Mouse (Mus musculus) neural tube, embryonic 14.5 days (tissue): ENCODE data around the gene Sdhaf2. TPM values are rescaled to one million over a fixed set of nuclear protein-coding genes. Genes with fewer than 3 reads are reported as not detected.

Source experiments
- ATAC-seq: fragments of 200-750 bp; cut with Nextera tagmentation; 2 replicates; pipeline ENCODE4 v1.8.0; 2017; ENCODE audit warnings: low read depth, mild to moderate bottlenecking, moderate TSS enrichment, moderate library complexity
- H3K27ac ChIP-seq: fragments of 300-500 bp; sonication (generic); 2 replicates; pipeline ENCODE4 v1.5.1; 2014; ENCODE audit warnings: low read depth, mild to moderate bottlenecking, control low read depth, low read length, moderate library complexity, mixed read lengths
- H3K27me3 ChIP-seq: fragments of 300-500 bp; sonication (generic); 2 replicates; pipeline ENCODE4 v1.6.1; 2014; ENCODE audit warnings: low read length; ENCODE audit not compliant: control insufficient read depth, insufficient read depth
- H3K36me3 ChIP-seq: fragments of 300-500 bp; sonication (generic); 2 replicates; pipeline ENCODE4 v1.6.1; 2014; ENCODE audit warnings: low read length, mixed read lengths; ENCODE audit not compliant: control insufficient read depth, insufficient read depth
- H3K4me1 ChIP-seq: fragments of 300-500 bp; sonication (generic); 2 replicates; pipeline ENCODE4 v1.6.1; 2014; ENCODE audit warnings: low read length; ENCODE audit not compliant: control insufficient read depth, insufficient read depth
- H3K4me2 ChIP-seq: fragments of 300-500 bp; sonication (generic); 2 replicates; pipeline ENCODE4 v1.6.1; 2014; ENCODE audit warnings: mild to moderate bottlenecking, low read depth, low read length, control low read depth
- H3K4me3 ChIP-seq: fragments of 300-500 bp; sonication (generic); 2 replicates; pipeline ENCODE4 v1.5.1; 2014; ENCODE audit warnings: low read depth, low read length, control low read depth, mixed read lengths
- H3K9ac ChIP-seq: fragments of 300-500 bp; sonication (generic); replicated peaks from 2 replicates; pipeline ENCODE4 v1.6.1; 2014; ENCODE audit warnings: low read depth, mild to moderate bottlenecking, control low read depth, low read length, mixed read lengths
- H3K9me3 ChIP-seq: fragments of 300-500 bp; sonication (generic); 2 replicates; pipeline ENCODE4 v1.6.1; 2016; ENCODE audit warnings: low read length; ENCODE audit not compliant: control insufficient read depth
- WGBS: fragments of 180-500 bp; shearing (Covaris S2); extraction: QIAGEN DNeasy Blood & Tissue Kit; methylation state at CpG from one replicate; pipeline ENCODE4 v1.1.7; 2014; 5-methylcytosine and 5-hydroxymethylcytosine counted together
- polyA plus RNA-seq: library from polyadenylated mRNA; unstranded; fragments of >200 nt; fragmentation: Nextera tagmentation; extraction: Ambion mirVana; gene quantifications from 2 replicates; pipeline ENCODE4 v1.2.1, GENCODE M21; 2014

Sdhaf2 gene
- polyA plus RNA-seq, 1 experiment from 2014 or later, result 73.3 TPM

DNA sequence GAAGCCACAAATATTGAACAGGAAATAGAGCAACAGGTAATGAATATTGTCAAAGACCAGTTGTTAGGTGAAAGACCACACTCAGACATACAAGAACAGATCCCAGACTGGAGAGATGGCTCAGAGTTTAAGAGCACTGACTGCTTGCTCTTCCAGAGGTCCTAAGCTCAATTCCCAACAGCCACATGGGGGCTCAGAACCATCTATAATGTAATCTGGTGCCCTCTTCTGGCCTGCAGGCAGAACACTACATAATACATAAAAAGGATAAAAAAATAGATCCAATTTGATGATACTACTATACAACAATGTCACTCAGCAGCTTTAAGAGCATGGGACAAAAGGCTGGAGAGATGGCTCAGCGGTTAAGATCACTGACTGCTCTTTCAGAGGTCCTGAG, 5.6 kb downstream of the Sdhaf2 start:
- Histone ChIP-seq H3K4me3 (no peak overlapping the region), H3K9ac (no peak overlapping the region), H3K27me3 (no peaks in the 10 kb centered on the region), H3K36me3 (peaks cover 15% of the 10 kb centered on the region), H3K9me3 (no peaks in the 10 kb centered on the region), H3K4me2 (no peak overlapping the region), H3K27ac (no peak overlapping the region), H3K4me1 (0 out of 2 replicates have a peak, but pooled peaks cover 3% of the 10 kb centered on the region)
- WGBS, result 51% methylated on average over 1 of the region's 1 CpGs
- ATAC-seq, result no peak

DNA sequence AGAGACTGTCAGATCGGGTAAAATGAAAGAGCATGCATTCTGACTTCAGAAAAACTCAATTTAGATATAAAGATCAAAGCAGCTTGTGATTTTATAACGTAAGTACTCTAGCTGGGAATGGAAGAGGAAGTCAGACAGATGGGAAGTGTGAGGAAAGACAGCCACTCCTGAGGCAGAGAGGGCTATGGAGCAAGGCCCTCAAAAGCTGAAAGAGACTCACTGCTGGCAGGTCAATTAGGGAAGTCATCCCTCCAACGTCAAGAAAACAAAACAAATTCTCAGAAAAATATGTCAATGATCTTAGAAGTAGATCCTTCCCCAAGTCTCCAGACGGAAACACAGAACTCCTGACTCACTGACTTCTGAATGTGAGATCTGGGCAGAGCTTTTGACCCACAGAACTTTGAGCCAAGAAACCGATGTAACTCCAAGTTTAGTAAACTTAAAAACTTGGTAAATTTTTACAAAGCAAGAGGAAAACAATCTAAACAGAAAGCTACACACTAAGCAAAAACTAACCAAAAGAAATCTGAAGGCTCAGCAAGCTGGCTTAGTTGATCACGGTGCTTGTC, 15.1 kb downstream of the Sdhaf2 start:
- Histone ChIP-seq H3K9me3 (no peaks in the 10 kb centered on the region), H3K27ac (no peak overlapping the region), H3K27me3 (no peaks in the 10 kb centered on the region), H3K4me2 (no peak overlapping the region), H3K4me1 (no peaks in the 10 kb centered on the region), H3K36me3 (peaks cover 10% of the 10 kb centered on the region), H3K4me3 (no peak overlapping the region), H3K9ac (no peak overlapping the region)
- 84% methylated on average over 6 of the region's 6 CpGs for WGBS
- ATAC-seq, result no peak

DNA sequence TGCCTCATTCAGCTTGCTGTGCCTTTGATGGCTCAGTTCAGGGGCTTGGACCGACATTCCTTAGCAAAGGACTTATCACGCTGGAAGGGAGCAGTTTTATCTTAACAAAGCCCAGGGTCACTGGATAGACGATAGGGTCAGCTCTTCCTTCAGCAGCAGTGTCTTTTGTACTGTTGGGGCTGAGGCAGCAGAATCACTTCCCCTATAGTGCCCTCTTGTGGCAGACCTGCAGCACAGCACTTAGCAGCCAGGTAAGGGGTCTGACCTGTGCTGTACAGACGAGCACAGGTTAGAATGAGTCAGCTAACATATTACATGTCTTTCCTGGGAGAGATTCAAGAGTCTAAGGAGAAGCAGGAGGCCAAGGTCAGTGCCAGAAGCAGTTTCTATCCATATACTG, 23.4 kb downstream of the Sdhaf2 start:
- Histone ChIP-seq H3K4me2 (no peak overlapping the region), H3K9me3 (no peaks in the 10 kb centered on the region), H3K27ac (no peak overlapping the region), H3K4me3 (no peak overlapping the region), H3K4me1 (no peaks in the 10 kb centered on the region), H3K9ac (no peak overlapping the region), H3K36me3 (peaks cover 20% of the 10 kb centered on the region), H3K27me3 (no peaks in the 10 kb centered on the region)
- peak; percentile 87 for ATAC-seq
- 7% methylated on average over 4 of the region's 4 CpGs for WGBS

DNA sequence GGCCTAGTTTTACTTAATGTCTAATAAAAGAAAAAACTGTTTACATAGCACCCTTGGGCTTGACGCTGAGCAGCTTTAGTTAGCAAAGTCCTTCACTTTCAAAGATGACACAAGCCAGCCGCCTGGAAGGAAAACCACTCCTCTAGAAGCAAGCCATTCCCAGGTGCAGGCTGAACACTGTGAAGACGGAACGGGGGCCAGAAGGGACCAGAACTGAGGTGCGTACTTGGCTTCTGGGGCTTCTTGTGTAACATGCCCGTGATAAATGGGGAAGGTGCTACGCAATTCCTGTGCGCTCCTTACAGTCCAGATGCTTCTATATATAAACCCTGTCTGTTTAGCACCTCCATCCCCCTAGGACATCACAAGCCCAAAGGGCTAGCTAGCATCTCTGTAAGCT, 25.4 kb downstream of the Sdhaf2 start:
- no peaks in the 10 kb centered on the region for H3K9me3 ChIP-seq
- no peaks in the 10 kb centered on the region for H3K4me1 ChIP-seq
- H3K27me3 ChIP-seq, result no peaks in the 10 kb centered on the region
- WGBS, result 91% methylated on average over 8 of the region's 8 CpGs
- no peak overlapping the region for H3K27ac ChIP-seq
- H3K4me2 ChIP-seq, result no peak overlapping the region
- H3K36me3 ChIP-seq, result peaks cover 20% of the 10 kb centered on the region
- no peak overlapping the region for H3K4me3 ChIP-seq
- no peak for ATAC-seq
- no peak overlapping the region for H3K9ac ChIP-seq

DNA sequence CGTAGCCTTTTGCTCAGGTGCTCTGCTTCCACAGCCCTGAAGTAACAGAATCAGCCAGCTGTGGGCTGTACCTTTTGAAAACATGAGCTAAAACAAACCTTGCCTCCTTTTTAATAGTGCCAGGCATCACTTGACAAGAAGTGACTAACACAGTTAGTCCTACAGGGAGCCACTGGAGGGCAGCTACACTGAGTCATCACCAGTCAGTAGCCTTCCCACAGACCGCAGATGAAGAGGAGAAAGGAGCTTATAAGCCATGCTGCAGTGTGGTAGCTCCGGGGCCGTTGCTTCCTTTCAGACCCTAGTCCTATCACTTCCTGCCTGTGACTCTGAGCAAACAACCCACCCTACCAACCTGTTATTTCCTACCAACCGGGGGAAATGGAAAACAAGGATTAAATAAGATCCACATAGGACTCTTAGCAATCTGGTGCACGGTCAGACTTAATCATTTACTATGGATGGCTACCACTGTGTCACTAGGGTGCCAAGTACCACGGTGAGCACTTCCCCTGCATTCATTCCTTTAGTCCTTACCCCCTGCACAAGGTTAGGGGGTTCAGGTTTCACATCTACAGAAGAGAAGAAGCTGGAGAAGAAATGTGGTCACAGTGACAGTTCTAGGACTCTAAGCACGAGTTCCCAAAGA, 28.3 kb downstream of the Sdhaf2 start:
- Histone ChIP-seq H3K4me2 (no peak overlapping the region), H3K27ac (no peak overlapping the region), H3K36me3 (peaks cover 12% of the 10 kb centered on the region), H3K4me1 (no peaks in the 10 kb centered on the region), H3K9me3 (no peaks in the 10 kb centered on the region), H3K27me3 (no peaks in the 10 kb centered on the region), H3K9ac (no peak overlapping the region), H3K4me3 (no peak overlapping the region)
- WGBS, result 56% methylated on average over 8 of the region's 8 CpGs
- ATAC-seq, result no peak

DNA sequence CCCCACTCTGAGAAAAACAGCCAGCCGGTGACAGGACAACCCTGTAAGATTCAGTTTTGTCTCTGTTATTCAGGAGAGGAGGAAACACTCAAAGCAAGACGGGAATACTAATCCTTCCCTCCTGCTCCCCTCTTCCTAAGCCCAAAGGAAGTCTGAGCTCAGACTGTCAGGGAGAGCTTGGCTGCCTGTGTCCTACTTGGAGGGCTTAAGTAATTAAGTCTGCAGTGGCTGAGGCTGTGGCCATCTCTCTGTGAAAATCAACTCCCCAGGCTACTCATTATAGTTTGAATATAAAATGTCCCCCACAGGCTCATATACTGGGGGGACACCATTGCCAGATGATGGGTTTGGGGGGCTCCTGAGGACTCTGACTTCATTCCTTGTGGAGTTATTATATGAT, 29.0 kb downstream of the Sdhaf2 start:
- H3K4me2 ChIP-seq, result no peak overlapping the region

DNA sequence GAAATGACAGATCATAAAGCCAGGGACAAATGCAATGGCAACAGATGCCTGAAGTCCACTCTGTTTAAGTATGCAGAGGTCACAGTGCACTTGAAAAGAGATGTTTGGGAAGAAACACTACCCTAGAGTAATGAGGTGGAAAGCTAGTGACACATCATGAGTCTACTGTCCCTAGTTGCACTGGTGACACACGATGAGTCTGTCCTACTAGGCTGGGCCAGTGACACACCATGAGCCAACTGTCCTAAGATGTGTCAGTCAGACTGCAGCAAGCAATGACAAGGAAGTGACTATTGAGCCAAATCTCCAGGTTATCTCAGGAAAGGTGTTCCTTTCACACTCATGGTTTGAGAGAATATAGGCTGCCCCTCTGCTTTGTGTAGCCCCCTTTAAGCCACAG, 30.3 kb downstream of the Sdhaf2 start:
- WGBS, result 81% methylated on average over 1 of the region's 1 CpGs
- Histone ChIP-seq H3K9ac (no peak overlapping the region), H3K27me3 (no peaks in the 10 kb centered on the region), H3K36me3 (peaks cover 5% of the 10 kb centered on the region; the same call in 1 of the 2 replicates), H3K4me3 (no peak overlapping the region), H3K27ac (no peak overlapping the region), H3K4me2 (no peak overlapping the region), H3K4me1 (no peaks in the 10 kb centered on the region), H3K9me3 (no peaks in the 10 kb centered on the region)
- ATAC-seq, result no peak

More for the DNA sequence above, 29.0 kb downstream of the Sdhaf2 start:
- Histone ChIP-seq H3K36me3 (peaks cover 9% of the 10 kb centered on the region), H3K27me3 (no peaks in the 10 kb centered on the region), H3K27ac (no peak overlapping the region), H3K9me3 (no peaks in the 10 kb centered on the region), H3K4me3 (no peak overlapping the region), H3K4me1 (no peaks in the 10 kb centered on the region), H3K9ac (no peak overlapping the region)
- ATAC-seq, result no peak
- 62% methylated on average over 2 of the region's 2 CpGs for WGBS

DNA sequence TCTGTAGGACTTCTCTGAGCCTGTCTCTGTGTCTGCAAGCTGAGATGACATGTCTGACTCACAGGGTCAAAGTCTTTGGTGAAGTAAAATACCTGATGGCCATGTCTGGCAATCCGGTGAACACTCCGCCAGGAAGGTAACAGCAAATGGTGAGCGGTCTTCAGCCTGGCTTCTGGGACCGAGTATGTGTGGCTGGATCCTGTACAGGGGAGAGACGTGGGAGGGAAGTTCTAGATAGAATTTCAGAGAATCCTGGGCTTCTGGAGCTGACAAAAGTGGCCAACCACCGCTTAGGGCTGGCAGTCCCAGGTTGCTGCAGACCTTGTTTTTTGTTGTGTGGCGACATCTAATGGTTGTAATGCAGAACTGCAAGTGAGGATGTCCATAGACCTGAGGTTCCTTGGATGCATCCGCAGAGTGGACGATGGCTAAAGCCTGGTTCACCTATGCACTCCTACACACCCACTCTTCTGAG, 39.6 kb downstream of the Sdhaf2 start:
- WGBS, result 25% methylated on average over 9 of the region's 9 CpGs
- H3K4me1 ChIP-seq, result no peaks in the 10 kb centered on the region
- H3K27ac ChIP-seq, result no peak overlapping the region
- H3K36me3 ChIP-seq, result no peaks in the 10 kb centered on the region
- H3K27me3 ChIP-seq, result no peaks in the 10 kb centered on the region
- ATAC-seq, result peak; percentile 90
- H3K9me3 ChIP-seq, result no peaks in the 10 kb centered on the region
- no peak overlapping the region for H3K9ac ChIP-seq
- H3K4me3 ChIP-seq, result no peak overlapping the region
- no peak overlapping the region for H3K4me2 ChIP-seq

DNA sequence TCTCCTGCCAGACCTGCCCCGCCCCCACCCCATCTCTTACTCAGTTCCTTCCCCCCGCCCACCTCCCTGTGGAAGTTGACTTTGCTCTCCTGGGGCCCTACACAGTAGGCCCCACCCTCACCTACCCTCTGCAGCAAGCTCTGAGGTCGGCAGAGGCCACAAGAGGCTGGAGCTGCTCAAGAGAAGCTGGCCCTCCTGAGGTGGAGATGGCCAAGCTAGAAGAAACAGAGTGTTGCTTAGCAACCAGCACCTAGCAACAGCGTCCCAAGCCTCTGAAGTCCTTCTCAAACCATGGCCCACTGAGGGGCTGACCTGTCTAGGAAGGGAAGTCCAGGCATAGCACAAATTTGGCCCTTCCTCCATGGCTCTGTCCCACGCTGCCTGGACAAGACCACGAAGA, 43.2 kb downstream of the Sdhaf2 start, which contains the start of gene Ppp1r32:
Gene Ppp1r32, minus strand, starts transcription at position 226 of the 400 bp plus-strand sequence.
- Histone ChIP-seq H3K4me3 (no peak within 1 kb of the TSS), H3K36me3 (no peaks in the 10 kb centered on the region)
- no peak for ATAC-seq

More for the DNA sequence above, 43.2 kb downstream of the Sdhaf2 start, which contains the start of gene Ppp1r32:
- Histone ChIP-seq H3K9ac (no peak within 1 kb of the TSS), H3K9me3 (no peaks in the 10 kb centered on the region), H3K27me3 (no peaks in the 10 kb centered on the region), H3K4me2 (no peak within 1 kb of the TSS), H3K4me1 (no peaks in the 10 kb centered on the region), H3K27ac (no peak within 1 kb of the TSS)
- 36% methylated on average over 6 of the region's 6 CpGs for WGBS
